23 mouse cellular contexts compared by ENCODE assay signal in genomic region chr7:113107965-113108364, GRCm38 (mm10).
"Had no signal": no experiment of that assay in that cellular context is flagged by ENCODE, and none has a peak within 500 bp of the region (broad histone marks: within the 10 kb centered on the region; RNA-seq: fewer than 3 reads in every experiment).

No protein-coding gene starts in this region.

- H3K27ac ChIP-seq: gastrocnemius, adult 2 months; hindbrain, embryonic 13.5 days; hindbrain, embryonic 15.5 days; intestine, embryonic 15.5 days; layer of hippocampus, adult 2 months; left cerebral cortex, adult 2 months; limb, embryonic 10.5 days; limb, embryonic 12.5 days; liver, embryonic 13.5 days had no signal

- H3K9ac ChIP-seq: hindbrain, embryonic 13.5 days; hindbrain, embryonic 15.5 days; intestine, embryonic 15.5 days; limb, embryonic 12.5 days; liver, embryonic 13.5 days had no signal

- H3K4me3 ChIP-seq: gastrocnemius, adult 2 months; hindbrain, embryonic 13.5 days; hindbrain, embryonic 15.5 days; intestine, embryonic 15.5 days; layer of hippocampus, adult 2 months; left cerebral cortex, adult 2 months; limb, embryonic 10.5 days; limb, embryonic 12.5 days; liver, embryonic 13.5 days had no signal

- H3K36me3 ChIP-seq: hindbrain, embryonic 13.5 days; hindbrain, embryonic 15.5 days; intestine, embryonic 15.5 days; limb, embryonic 10.5 days; limb, embryonic 12.5 days; liver, embryonic 13.5 days had no signal

- H3K9me3 ChIP-seq: hindbrain, embryonic 13.5 days; hindbrain, embryonic 15.5 days; intestine, embryonic 15.5 days; limb, embryonic 10.5 days; limb, embryonic 12.5 days; liver, embryonic 13.5 days had no signal

- H3K27me3 ChIP-seq: hindbrain, embryonic 13.5 days; hindbrain, embryonic 15.5 days; intestine, embryonic 15.5 days; liver, embryonic 13.5 days had no signal

- ATAC-seq: forebrain, embryonic 16.5 days; inflammation-experienced regulatory T-cells, adult 6 months; intestine, embryonic 15.5 days; intestine, postnatal 0 days had no signal

- H3K4me2 ChIP-seq: hindbrain, embryonic 13.5 days; hindbrain, embryonic 15.5 days; intestine, embryonic 15.5 days; limb, embryonic 12.5 days; liver, embryonic 11.5 days; liver, embryonic 13.5 days had no signal

- H3K4me1 ChIP-seq: intestine, embryonic 15.5 days; liver, embryonic 13.5 days had no signal

- DNase-seq: gastrocnemius, adult 2 months; gastrocnemius, postnatal 10 days; gastrocnemius, postnatal 25 days; heart, postnatal 10 days; heart, postnatal 4 days; kidney, adult 18-20 months; kidney, adult 8-10 months; kidney, postnatal 10 days; kidney, postnatal 25 days; kidney, postnatal 4 days; liver; liver, embryonic 13.5 days had no signal
